Mouse (Mus musculus): ENCODE measurements at regions not wholly inside any gene's neighbourhood (a gene's known extent, or its start where the extent isn't known, plus 50 kb on each side); places are given as distances from the start of the nearest gene placed in this dataset.

- no peaks in the 10 kb centered on the region for H3K4me1 ChIP-seq (ENCODE audit: control insufficient read depth, insufficient read depth)
These were observed 264.2 kb downstream of the Abcc12 start for GRCm38 (mm10) chr8:86316236-86316635.

GRCm38 (mm10) chr8:86309460-86309859 is 271.0 kb downstream of the Abcc12 start:
- WGBS = 45% methylated on average over 2 of the region's 2 CpGs
- ATAC-seq (ENCODE audit: insufficient read depth, low read depth) = no peak

More at GRCm38 (mm10) chr8:86316236-86316635, 264.2 kb downstream of the Abcc12 start:
- Histone ChIP-seq H3K27ac (ENCODE audit: low read depth) (no peak overlapping the region), H3K27me3 (ENCODE audit: control insufficient read depth, insufficient read depth, low read length) (no peaks in the 10 kb centered on the region), H3K36me3 (replicated peaks; ENCODE audit: control insufficient read depth, insufficient read depth, low read length) (no peaks in the 10 kb centered on the region), H3K9ac (replicated peaks; ENCODE audit: low read depth, low read length) (no peak overlapping the region), H3K4me3 (ENCODE audit: low read depth, low read length) (no peak overlapping the region), H3K4me2 (ENCODE audit: low read depth, low read length) (no peak overlapping the region), H3K9me3 (replicated peaks; ENCODE audit: control insufficient read depth, low read length) (no peaks in the 10 kb centered on the region)
- DNase-seq (ENCODE audit: low spot score) = no peak
- TF ChIP-seq EP300 (IDR thresholded peaks at IDR 0.05; ENCODE audit: low read depth) = no peak
- TF ChIP-seq CTCF (IDR thresholded peaks at IDR 0.05; ENCODE audit: low read depth) = no peak
- WGBS = 61% methylated on average over 7 of the region's 7 CpGs
- no peak for ATAC-seq (ENCODE audit: insufficient read depth, low read depth)

GRCm38 (mm10) chr8:86307339-86307738 is 273.1 kb downstream of the Abcc12 start:
- Histone ChIP-seq H3K9me3 (replicated peaks; ENCODE audit: control insufficient read depth, low read length) (no peaks in the 10 kb centered on the region), H3K27me3 (ENCODE audit: control insufficient read depth, insufficient read depth, low read length) (no peaks in the 10 kb centered on the region), H3K4me1 (ENCODE audit: control insufficient read depth, insufficient read depth) (no peaks in the 10 kb centered on the region), H3K4me3 (ENCODE audit: low read depth, low read length) (no peak overlapping the region), H3K27ac (ENCODE audit: low read depth) (no peak overlapping the region), H3K36me3 (replicated peaks; ENCODE audit: control insufficient read depth, insufficient read depth, low read length) (no peaks in the 10 kb centered on the region), H3K9ac (replicated peaks; ENCODE audit: low read depth, low read length) (no peak overlapping the region), H3K4me2 (ENCODE audit: low read depth, low read length) (no peak overlapping the region)
- no peak for TF ChIP-seq CTCF (IDR thresholded peaks at IDR 0.05; ENCODE audit: low read depth)
- no peak for TF ChIP-seq EP300 (IDR thresholded peaks at IDR 0.05; ENCODE audit: low read depth)
- no peak for ATAC-seq (ENCODE audit: insufficient read depth, low read depth)
- 73% methylated on average over 3 of the region's 3 CpGs for WGBS
- DNase-seq (ENCODE audit: low spot score) = no peak

More at GRCm38 (mm10) chr8:86309460-86309859, 271.0 kb downstream of the Abcc12 start:
- Histone ChIP-seq H3K9me3 (replicated peaks; ENCODE audit: control insufficient read depth, low read length) (no peaks in the 10 kb centered on the region), H3K9ac (replicated peaks; ENCODE audit: low read depth, low read length) (no peak overlapping the region), H3K36me3 (replicated peaks; ENCODE audit: control insufficient read depth, insufficient read depth, low read length) (no peaks in the 10 kb centered on the region), H3K4me3 (ENCODE audit: low read depth, low read length) (no peak overlapping the region), H3K4me1 (ENCODE audit: control insufficient read depth, insufficient read depth) (no peaks in the 10 kb centered on the region), H3K27me3 (ENCODE audit: control insufficient read depth, insufficient read depth, low read length) (no peaks in the 10 kb centered on the region), H3K27ac (ENCODE audit: low read depth) (no peak overlapping the region), H3K4me2 (ENCODE audit: low read depth, low read length) (no peak overlapping the region)
- no peak for DNase-seq (ENCODE audit: low spot score)
- TF ChIP-seq EP300 (IDR thresholded peaks at IDR 0.05; ENCODE audit: low read depth) (no peak), CTCF (IDR thresholded peaks at IDR 0.05; ENCODE audit: low read depth) (no peak)

GRCm38 (mm10) chr8:86301885-86302509 is 278.5 kb downstream of the Abcc12 start:
- DNase-seq (ENCODE audit: low spot score) (no peak), ATAC-seq (ENCODE audit: insufficient read depth, low read depth) (no peak)
- Histone ChIP-seq H3K4me3 (ENCODE audit: low read depth, low read length) (no peak overlapping the region), H3K36me3 (replicated peaks; ENCODE audit: control insufficient read depth, insufficient read depth, low read length) (no peaks in the 10 kb centered on the region), H3K9me3 (replicated peaks; ENCODE audit: control insufficient read depth, low read length) (no peaks in the 10 kb centered on the region), H3K27ac (ENCODE audit: low read depth) (no peak overlapping the region), H3K27me3 (ENCODE audit: control insufficient read depth, insufficient read depth, low read length) (no peaks in the 10 kb centered on the region), H3K4me2 (ENCODE audit: low read depth, low read length) (no peak overlapping the region), H3K4me1 (ENCODE audit: control insufficient read depth, insufficient read depth) (no peaks in the 10 kb centered on the region), H3K9ac (replicated peaks; ENCODE audit: low read depth, low read length) (no peak overlapping the region)
- 53% methylated on average over 4 of the region's 4 CpGs for WGBS
- no peak for TF ChIP-seq CTCF (IDR thresholded peaks at IDR 0.05; ENCODE audit: low read depth)
- TF ChIP-seq EP300 (IDR thresholded peaks at IDR 0.05; ENCODE audit: low read depth) = no peak

GRCm38 (mm10) chr8:86288713-86289384 is 291.6 kb downstream of the Abcc12 start:
- no peaks in the 10 kb centered on the region for H3K27me3 ChIP-seq (ENCODE audit: control insufficient read depth, insufficient read depth, low read length)
- H3K9ac ChIP-seq (replicated peaks; ENCODE audit: low read depth, low read length) = no peak overlapping the region
- no peak overlapping the region for H3K4me3 ChIP-seq (ENCODE audit: low read depth, low read length)
- no peaks in the 10 kb centered on the region for H3K9me3 ChIP-seq (replicated peaks; ENCODE audit: control insufficient read depth, low read length)
- WGBS = 25% methylated on average over 3 of the region's 3 CpGs
- H3K4me1 ChIP-seq (ENCODE audit: control insufficient read depth, insufficient read depth) = peaks cover 3% of the 10 kb centered on the region; the same call in 1 of the 2 replicates
- no peak for DNase-seq (ENCODE audit: low spot score)
- ATAC-seq (ENCODE audit: insufficient read depth, low read depth) = no peak
- H3K4me2 ChIP-seq (ENCODE audit: low read depth, low read length) = no peak overlapping the region
- H3K27ac ChIP-seq (ENCODE audit: low read depth) = no peak overlapping the region; the same call in 1 of the 2 replicates
- no peaks in the 10 kb centered on the region for H3K36me3 ChIP-seq (replicated peaks; ENCODE audit: control insufficient read depth, insufficient read depth, low read length)
- TF ChIP-seq EP300 (IDR thresholded peaks at IDR 0.05; ENCODE audit: low read depth) (no peak), CTCF (IDR thresholded peaks at IDR 0.05; ENCODE audit: low read depth) (no peak)
